Mouse (Mus musculus) kidney, embryonic 14.5 days (tissue): Measurements from ENCODE around the gene Irx2. TPM values are rescaled to one million over a fixed set of nuclear protein-coding genes. Genes with fewer than 3 reads are reported as not detected.

ENCODE experiments used
- ATAC-seq: fragments of 200-750 bp; cut with Nextera tagmentation; 2 replicates; pipeline ENCODE4 v1.8.0; 2017; ENCODE audit warnings: moderate number of reproducible peaks, mild to moderate bottlenecking, moderate TSS enrichment, moderate library complexity; ENCODE audit not compliant: low FRiP score, low TSS enrichment
- H3K27ac ChIP-seq: fragments of 300-500 bp; sonication (generic); 2 replicates; pipeline ENCODE4 v1.5.1; 2014; ENCODE audit warnings: low read depth, mild to moderate bottlenecking, low read length, moderate library complexity, mixed read lengths
- H3K27me3 ChIP-seq: fragments of 300-500 bp; sonication (generic); 2 replicates; pipeline ENCODE4 v1.6.1; 2014; ENCODE audit warnings: mild to moderate bottlenecking, low read length; ENCODE audit not compliant: control insufficient read depth, insufficient read depth
- H3K36me3 ChIP-seq: fragments of 300-500 bp; sonication (generic); 2 replicates; pipeline ENCODE4 v1.6.1; 2014; ENCODE audit warnings: low read length, mixed read lengths; ENCODE audit not compliant: control insufficient read depth, insufficient read depth
- H3K4me1 ChIP-seq: fragments of 300-500 bp; sonication (generic); 2 replicates; pipeline ENCODE4 v1.6.1; 2014; ENCODE audit warnings: low read length, mixed read lengths; ENCODE audit not compliant: control insufficient read depth, insufficient read depth
- H3K4me2 ChIP-seq: fragments of 300-500 bp; sonication (generic); replicated peaks from 2 replicates; pipeline ENCODE4 v1.6.1; 2014; ENCODE audit warnings: low read depth, mild to moderate bottlenecking, low read length
- H3K4me3 ChIP-seq: fragments of 300-500 bp; sonication (generic); 2 replicates; pipeline ENCODE4 v1.5.1; 2014; ENCODE audit warnings: mild to moderate bottlenecking, low read length
- H3K9ac ChIP-seq: fragments of 300-500 bp; sonication (generic); 2 replicates; pipeline ENCODE4 v1.6.1; 2014; ENCODE audit warnings: low read depth, mild to moderate bottlenecking, low read length, moderate library complexity
- H3K9me3 ChIP-seq: fragments of 300-500 bp; sonication (generic); 2 replicates; pipeline ENCODE4 v1.6.1; 2016; ENCODE audit warnings: low read length; ENCODE audit not compliant: control insufficient read depth
- WGBS: fragments of 180-500 bp; shearing (Covaris S2); extraction: QIAGEN DNeasy Blood & Tissue Kit; methylation state at CpG from one replicate; pipeline ENCODE4 v1.1.7; 2014; 5-methylcytosine and 5-hydroxymethylcytosine counted together
- polyA plus RNA-seq: library from polyadenylated mRNA; unstranded; fragments of >200 nt; fragmentation: Nextera tagmentation; extraction: Ambion mirVana; gene quantifications from 2 replicates; pipeline ENCODE4 v1.2.1, GENCODE M21; 2014

The Irx2 gene
- polyA plus RNA-seq, 1 experiment from 2014 or later = 5.4 TPM

GRCm38 (mm10) chr13:72632361-72632760 lies 3.7 kb downstream of the Irx2 start:
- Histone ChIP-seq H3K27ac (no peak overlapping the region), H3K9ac (no peak overlapping the region), H3K4me2 (no peak overlapping the region), H3K27me3 (peaks cover 95% of the 10 kb centered on the region), H3K9me3 (no peaks in the 10 kb centered on the region), H3K4me1 (0 out of 2 replicates have a peak, but pooled peaks cover 9% of the 10 kb centered on the region), H3K4me3 (peak overlapping the region; percentile 22; the same call in 1 of the 2 replicates), H3K36me3 (no peaks in the 10 kb centered on the region)
- WGBS = 4% methylated on average over 6 of the region's 6 CpGs
- ATAC-seq = no peak

GRCm38 (mm10) chr13:72633097-72633496 lies 4.5 kb downstream of the Irx2 start:
- ATAC-seq = no peak
- no peak overlapping the region for H3K9ac ChIP-seq
- no peak overlapping the region for H3K4me2 ChIP-seq
- no peaks in the 10 kb centered on the region for H3K36me3 ChIP-seq
- no peaks in the 10 kb centered on the region for H3K9me3 ChIP-seq
- no peak overlapping the region for H3K27ac ChIP-seq
- H3K27me3 ChIP-seq = peaks cover 93% of the 10 kb centered on the region
- H3K4me1 ChIP-seq = 0 out of 2 replicates have a peak, but pooled peaks cover 7% of the 10 kb centered on the region
- H3K4me3 ChIP-seq = no peak overlapping the region
- 19% methylated on average over 2 of the region's 2 CpGs for WGBS

GRCm38 (mm10) chr13:72634752-72635315 lies 6.2 kb downstream of the Irx2 start:
- 0 out of 2 replicates have a peak, but pooled peaks cover 6% of the 10 kb centered on the region for H3K4me1 ChIP-seq
- no peak overlapping the region for H3K27ac ChIP-seq
- H3K36me3 ChIP-seq = no peaks in the 10 kb centered on the region
- ATAC-seq = no peak
- H3K4me3 ChIP-seq = no peak overlapping the region
- H3K27me3 ChIP-seq = peaks cover 93% of the 10 kb centered on the region
- no peaks in the 10 kb centered on the region for H3K9me3 ChIP-seq
- no peak overlapping the region for H3K4me2 ChIP-seq
- H3K9ac ChIP-seq = no peak overlapping the region
- 4% methylated on average over 7 of the region's 7 CpGs for WGBS

- Histone ChIP-seq H3K9me3 (no peaks in the 10 kb centered on the region), H3K27me3 (peaks cover 93% of the 10 kb centered on the region), H3K4me2 (no peak overlapping the region), H3K9ac (no peak overlapping the region), H3K4me3 (no peak overlapping the region), H3K4me1 (0 out of 2 replicates have a peak, but pooled peaks cover 5% of the 10 kb centered on the region), H3K27ac (no peak overlapping the region), H3K36me3 (no peaks in the 10 kb centered on the region)
- ATAC-seq = no peak
- WGBS = 2% methylated on average over 20 of the region's 20 CpGs
Measured at GRCm38 (mm10) chr13:72636331-72636851, 7.8 kb downstream of the Irx2 start.

- no peaks in the 10 kb centered on the region for H3K9me3 ChIP-seq
- H3K27ac ChIP-seq = no peak overlapping the region
- no peak overlapping the region for H3K9ac ChIP-seq
- WGBS = 2% methylated on average over 3 of the region's 3 CpGs
- no peak overlapping the region for H3K4me3 ChIP-seq
- no peaks in the 10 kb centered on the region for H3K36me3 ChIP-seq
- no peak for ATAC-seq
- H3K4me2 ChIP-seq = no peak overlapping the region
- H3K4me1 ChIP-seq = no peaks in the 10 kb centered on the region
- peaks cover 93% of the 10 kb centered on the region for H3K27me3 ChIP-seq
Measured at GRCm38 (mm10) chr13:72637536-72637935, 8.9 kb downstream of the Irx2 start.

GRCm38 (mm10) chr13:72638401-72639130 lies 9.9 kb downstream of the Irx2 start:
- WGBS = 2% methylated on average over 26 of the region's 26 CpGs
- Histone ChIP-seq H3K9me3 (no peaks in the 10 kb centered on the region), H3K36me3 (no peaks in the 10 kb centered on the region), H3K9ac (no peak overlapping the region), H3K4me3 (no peak overlapping the region; the same call in 1 of the 2 replicates), H3K27ac (no peak overlapping the region), H3K4me1 (no peaks in the 10 kb centered on the region), H3K27me3 (peaks cover 89% of the 10 kb centered on the region), H3K4me2 (no peak overlapping the region)
- ATAC-seq = no peak

GRCm38 (mm10) chr13:72639441-72640130 lies 11.0 kb downstream of the Irx2 start:
- no peaks in the 10 kb centered on the region for H3K36me3 ChIP-seq
- H3K27ac ChIP-seq = no peak overlapping the region
- under 1% methylated on average over 32 of the region's 32 CpGs for WGBS
- ATAC-seq = peak; percentile 39; the same call in 1 of the 2 replicates
- H3K4me2 ChIP-seq = peak overlapping the region; percentile 53
- H3K9ac ChIP-seq = no peak overlapping the region
- H3K9me3 ChIP-seq = no peaks in the 10 kb centered on the region
- H3K4me3 ChIP-seq = peak overlapping the region; percentile 33
- H3K4me1 ChIP-seq = no peaks in the 10 kb centered on the region
- peaks cover 85% of the 10 kb centered on the region for H3K27me3 ChIP-seq

- H3K27me3 ChIP-seq = peaks cover 80% of the 10 kb centered on the region
- ATAC-seq = 0 out of 2 replicates have a peak, but pooled peaks have one; percentile 12
- no peaks in the 10 kb centered on the region for H3K36me3 ChIP-seq
- H3K4me2 ChIP-seq = peak overlapping the region; percentile 53
- H3K9ac ChIP-seq = no peak overlapping the region
- WGBS = 0% methylated on average over 11 of the region's 11 CpGs
- H3K4me1 ChIP-seq = no peaks in the 10 kb centered on the region
- H3K27ac ChIP-seq = no peak overlapping the region
- H3K4me3 ChIP-seq = peak overlapping the region; percentile 33; the same call in 1 of the 2 replicates
- no peaks in the 10 kb centered on the region for H3K9me3 ChIP-seq
Measured at GRCm38 (mm10) chr13:72640131-72640521, 11.5 kb downstream of the Irx2 start.
